Mouse (Mus musculus) forebrain, embryonic 13.5 days (tissue): Measurements from ENCODE around the gene Rfpl4. TPM values are rescaled to one million over a fixed set of nuclear protein-coding genes. Genes with fewer than 3 reads are reported as not detected.
A peak's percentile ranks its signal among the peaks of the same experiment; 100 is the strongest.

Experiments used
- ATAC-seq: fragments of 200-750 bp; cut with Nextera tagmentation; 2 replicates; pipeline ENCODE4 v1.8.0; 2017
- H3K27ac ChIP-seq: fragments of 300-500 bp; sonication (generic); 2 replicates; pipeline ENCODE4 v1.5.1; 2015; ENCODE audit warnings: inconsistent platforms, mild to moderate bottlenecking, moderate library complexity
- H3K27me3 ChIP-seq: fragments of 300-500 bp; sonication (generic); 2 replicates; pipeline ENCODE4 v1.6.1; 2015; ENCODE audit warnings: mild to moderate bottlenecking, inconsistent platforms
- H3K36me3 ChIP-seq: fragments of 300-500 bp; sonication (generic); 2 replicates; pipeline ENCODE4 v1.6.1; 2015; ENCODE audit warnings: mild to moderate bottlenecking, inconsistent platforms; ENCODE audit not compliant: poor library complexity, severe bottlenecking
- H3K4me1 ChIP-seq: fragments of 300-500 bp; sonication (generic); 2 replicates; pipeline ENCODE4 v1.6.1; 2015; ENCODE audit warnings: inconsistent platforms
- H3K4me2 ChIP-seq: fragments of 300-500 bp; sonication (generic); 2 replicates; pipeline ENCODE4 v1.6.1; 2015; ENCODE audit warnings: inconsistent platforms, mild to moderate bottlenecking, moderate library complexity
- H3K4me3 ChIP-seq: fragments of 300-500 bp; sonication (generic); 2 replicates; pipeline ENCODE4 v1.5.1; 2015; ENCODE audit warnings: mild to moderate bottlenecking, inconsistent platforms
- H3K9ac ChIP-seq: fragments of 300-500 bp; sonication (generic); 2 replicates; pipeline ENCODE4 v1.6.1; 2015; ENCODE audit warnings: mild to moderate bottlenecking, inconsistent platforms
- H3K9me3 ChIP-seq: fragments of 300-500 bp; sonication (generic); replicated peaks from 2 replicates; pipeline ENCODE4 v1.6.1; 2016; ENCODE audit warnings: inconsistent platforms
- WGBS: fragments of 180-500 bp; shearing (Covaris S2); methylation state at CpG from one replicate; pipeline ENCODE4 v1.1.7; 2015; 5-methylcytosine and 5-hydroxymethylcytosine counted together
- polyA plus RNA-seq: library from polyadenylated mRNA; unstranded; fragments of >200 nt; fragmentation: Nextera tagmentation; extraction: Ambion mirVana; gene quantifications from 2 replicates; pipeline ENCODE4 v1.2.1, GENCODE M21; 2015

The Rfpl4 gene
- polyA plus RNA-seq, 1 experiment from 2014 or later, result not detected

- WGBS, result 88% methylated on average over 6 of the region's 6 CpGs
- H3K36me3 ChIP-seq, result peaks cover 86% of the 10 kb centered on the region
- H3K27ac ChIP-seq, result no peak overlapping the region
- H3K9ac ChIP-seq, result no peak overlapping the region
- no peaks in the 10 kb centered on the region for H3K27me3 ChIP-seq
- H3K4me3 ChIP-seq, result no peak overlapping the region
- H3K9me3 ChIP-seq, result no peaks in the 10 kb centered on the region
- peaks cover 8% of the 10 kb centered on the region; the same call in 1 of the 2 replicates for H3K4me1 ChIP-seq
- no peak overlapping the region for H3K4me2 ChIP-seq
- no peak for ATAC-seq
Observed at GRCm38 (mm10) chr7:5092381-5092780, 24.4 kb downstream of the Rfpl4 start.

GRCm38 (mm10) chr7:5091008-5091728 lies 25.6 kb downstream of the Rfpl4 start:
- Histone ChIP-seq H3K36me3 (peaks cover 76% of the 10 kb centered on the region), H3K4me1 (peaks cover 8% of the 10 kb centered on the region; the same call in 1 of the 2 replicates), H3K9ac (no peak overlapping the region), H3K27me3 (no peaks in the 10 kb centered on the region), H3K4me2 (no peak overlapping the region), H3K9me3 (no peaks in the 10 kb centered on the region), H3K27ac (no peak overlapping the region), H3K4me3 (no peak overlapping the region)
- no peak for ATAC-seq
- WGBS, result 92% methylated on average over 15 of the region's 15 CpGs

GRCm38 (mm10) chr7:5089853-5090252 lies 26.9 kb downstream of the Rfpl4 start:
- WGBS, result 96% methylated on average over 15 of the region's 15 CpGs
- no peaks in the 10 kb centered on the region for H3K27me3 ChIP-seq
- ATAC-seq, result no peak
- H3K27ac ChIP-seq, result no peak overlapping the region
- H3K9me3 ChIP-seq, result no peaks in the 10 kb centered on the region
- H3K9ac ChIP-seq, result no peak overlapping the region
- H3K4me3 ChIP-seq, result no peak overlapping the region
- H3K4me2 ChIP-seq, result no peak overlapping the region
- H3K36me3 ChIP-seq, result peaks cover 75% of the 10 kb centered on the region
- peaks cover 8% of the 10 kb centered on the region; the same call in 1 of the 2 replicates for H3K4me1 ChIP-seq

GRCm38 (mm10) chr7:5087886-5088285 lies 28.9 kb downstream of the Rfpl4 start:
- Histone ChIP-seq H3K36me3 (peaks cover 72% of the 10 kb centered on the region), H3K9me3 (no peaks in the 10 kb centered on the region), H3K4me3 (no peak overlapping the region), H3K9ac (no peak overlapping the region), H3K4me2 (no peak overlapping the region), H3K27ac (no peak overlapping the region), H3K27me3 (no peaks in the 10 kb centered on the region), H3K4me1 (peaks cover 8% of the 10 kb centered on the region; the same call in 1 of the 2 replicates)
- ATAC-seq, result no peak
- WGBS, result 90% methylated on average over 4 of the region's 4 CpGs

- no peak for ATAC-seq
- Histone ChIP-seq H3K4me1 (peaks cover 14% of the 10 kb centered on the region), H3K4me3 (no peak overlapping the region), H3K36me3 (peaks cover 65% of the 10 kb centered on the region), H3K27ac (no peak overlapping the region), H3K9me3 (no peaks in the 10 kb centered on the region), H3K4me2 (no peak overlapping the region), H3K27me3 (no peaks in the 10 kb centered on the region), H3K9ac (no peak overlapping the region)
- WGBS, result 83% methylated on average over 5 of the region's 5 CpGs
Observed at GRCm38 (mm10) chr7:5086921-5087440, 29.8 kb downstream of the Rfpl4 start.

GRCm38 (mm10) chr7:5085512-5085911 lies 31.2 kb downstream of the Rfpl4 start:
- Histone ChIP-seq H3K4me2 (no peak overlapping the region), H3K9ac (no peak overlapping the region), H3K36me3 (peaks cover 54% of the 10 kb centered on the region), H3K27me3 (no peaks in the 10 kb centered on the region), H3K4me1 (peaks cover 26% of the 10 kb centered on the region), H3K4me3 (no peak overlapping the region), H3K9me3 (no peaks in the 10 kb centered on the region), H3K27ac (no peak overlapping the region)
- ATAC-seq, result no peak
- WGBS, result 91% methylated on average over 1 of the region's 1 CpGs

GRCm38 (mm10) chr7:5083325-5084105 lies 33.2 kb downstream of the Rfpl4 start:
- Histone ChIP-seq H3K4me3 (no peak overlapping the region), H3K36me3 (peaks cover 47% of the 10 kb centered on the region), H3K4me2 (no peak overlapping the region), H3K9me3 (no peaks in the 10 kb centered on the region), H3K9ac (no peak overlapping the region), H3K27me3 (no peaks in the 10 kb centered on the region), H3K4me1 (peaks cover 26% of the 10 kb centered on the region), H3K27ac (no peak overlapping the region)
- WGBS, result 94% methylated on average over 18 of the region's 18 CpGs
- ATAC-seq, result no peak

- 94% methylated on average over 2 of the region's 2 CpGs for WGBS
- Histone ChIP-seq H3K36me3 (peaks cover 59% of the 10 kb centered on the region), H3K4me3 (0 out of 2 replicates have a peak overlapping the region, but pooled peaks have one; percentile 98)
Observed at GRCm38 (mm10) chr7:5081939-5082338, 34.8 kb downstream of the Rfpl4 start.

GRCm38 (mm10) chr7:5081241-5081640 lies 35.5 kb downstream of the Rfpl4 start:
- H3K36me3 ChIP-seq, result peaks cover 63% of the 10 kb centered on the region
- H3K9me3 ChIP-seq, result no peaks in the 10 kb centered on the region
- peaks cover 20% of the 10 kb centered on the region for H3K4me1 ChIP-seq
- WGBS, result 67% methylated on average over 6 of the region's 6 CpGs
- peak overlapping the region; percentile 93 for H3K4me2 ChIP-seq
- H3K27ac ChIP-seq, result no peak overlapping the region
- no peaks in the 10 kb centered on the region for H3K27me3 ChIP-seq
- H3K9ac ChIP-seq, result peak overlapping the region; percentile 99
- peak overlapping the region; percentile 98 for H3K4me3 ChIP-seq
- ATAC-seq, result no peak

More at GRCm38 (mm10) chr7:5081939-5082338, 34.8 kb downstream of the Rfpl4 start:
- H3K4me2 ChIP-seq, result peak overlapping the region; percentile 93; the same call in 1 of the 2 replicates
- no peaks in the 10 kb centered on the region for H3K27me3 ChIP-seq
- ATAC-seq, result no peak
- no peak overlapping the region for H3K27ac ChIP-seq
- H3K9me3 ChIP-seq, result no peaks in the 10 kb centered on the region
- H3K4me1 ChIP-seq, result peaks cover 20% of the 10 kb centered on the region
- H3K9ac ChIP-seq, result no peak overlapping the region

- WGBS, result 21% methylated on average over 6 of the region's 6 CpGs
- H3K4me2 ChIP-seq, result peak overlapping the region; percentile 93
- no peaks in the 10 kb centered on the region for H3K9me3 ChIP-seq
- peak overlapping the region; percentile 99 for H3K9ac ChIP-seq
- peak overlapping the region; percentile 88 for H3K27ac ChIP-seq
- peaks cover 20% of the 10 kb centered on the region for H3K4me1 ChIP-seq
- H3K36me3 ChIP-seq, result peaks cover 63% of the 10 kb centered on the region
- no peak for ATAC-seq
- H3K27me3 ChIP-seq, result no peaks in the 10 kb centered on the region
- H3K4me3 ChIP-seq, result peak overlapping the region; percentile 98
Observed at GRCm38 (mm10) chr7:5080815-5081214, 35.9 kb downstream of the Rfpl4 start.

GRCm38 (mm10) chr7:5080010-5080751 lies 36.6 kb downstream of the Rfpl4 start, which contains the start of gene Epn1:
TSS of gene Epn1 (plus strand) at chr7:5080235.
- WGBS, result 1% methylated on average over 40 of the region's 81 CpGs
- peak within 1 kb of the TSS; percentile 88 for H3K27ac ChIP-seq
- peak within 1 kb of the TSS; percentile 93 for H3K4me2 ChIP-seq
- ATAC-seq, result peak; percentile 98
- H3K4me1 ChIP-seq, result peaks cover 20% of the 10 kb centered on the region
- H3K4me3 ChIP-seq, result peak within 1 kb of the TSS; percentile 98
- no peaks in the 10 kb centered on the region for H3K9me3 ChIP-seq
- H3K27me3 ChIP-seq, result no peaks in the 10 kb centered on the region
- H3K36me3 ChIP-seq, result peaks cover 63% of the 10 kb centered on the region
- H3K9ac ChIP-seq, result peak within 1 kb of the TSS; percentile 99
